Mouse (Mus musculus): ENCODE measurements at regions not wholly inside any gene's neighbourhood (a gene's known extent, or its start where the extent isn't known, plus 50 kb on each side); places are given as distances from the start of the nearest gene placed in this dataset.

DNA sequence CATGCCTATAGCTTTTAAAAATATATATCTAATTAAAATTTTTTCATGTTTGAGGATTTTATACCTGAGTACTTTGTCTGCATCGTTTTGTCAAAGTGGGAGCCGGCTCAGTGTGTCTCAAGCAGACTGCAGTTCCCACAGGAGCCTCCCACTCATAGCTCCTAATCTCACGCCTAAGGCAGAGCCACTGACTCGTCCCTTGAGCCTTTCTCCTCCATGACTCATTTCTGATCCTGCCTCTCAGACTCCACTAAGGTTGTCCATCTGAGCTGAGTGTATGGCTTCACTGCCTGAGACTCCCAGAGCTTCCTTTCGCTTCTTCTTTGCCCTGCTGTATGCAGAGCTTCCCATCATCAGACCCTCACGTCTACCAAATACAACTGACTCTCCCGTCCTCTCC is 98.8 kb downstream of the Efnb2 start:
- H3K36me3 ChIP-seq (replicated peaks; ENCODE audit: low read length) = no peaks in the 10 kb centered on the region
- H3K9me3 ChIP-seq = 0 out of 2 replicates have a peak, but pooled peaks cover under 1% of the 10 kb centered on the region
- no peak overlapping the region for H3K4me3 ChIP-seq (replicated peaks)
- H3K27me3 ChIP-seq (replicated peaks) = peaks cover 2% of the 10 kb centered on the region
- no peaks in the 10 kb centered on the region for H3K4me1 ChIP-seq
- no peak for TF ChIP-seq GATA1 (IDR thresholded peaks at IDR 0.05; ENCODE audit: borderline replicate concordance, low read length)

DNA sequence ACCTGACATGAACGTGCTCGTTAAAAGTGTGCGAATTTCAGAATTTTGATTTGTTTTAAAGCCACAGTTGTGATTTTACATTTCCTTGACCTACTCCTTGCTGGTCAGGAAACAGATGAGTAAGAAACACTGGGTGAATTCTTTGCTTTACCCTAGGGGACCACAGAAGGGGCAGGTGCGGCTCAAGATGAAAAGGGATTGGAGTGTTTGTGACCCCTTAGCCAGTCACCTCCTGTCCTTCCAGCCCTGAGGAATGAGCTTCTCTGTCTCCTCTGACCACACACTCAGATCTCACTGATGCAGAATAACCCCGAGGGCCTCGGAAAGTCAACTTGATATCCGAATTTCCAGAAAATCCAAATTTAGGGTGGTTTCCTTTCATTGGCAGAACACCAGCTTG is 103.0 kb downstream of the Efnb2 start:
- Histone ChIP-seq H3K27me3 (replicated peaks) (peaks cover 2% of the 10 kb centered on the region), H3K36me3 (replicated peaks; ENCODE audit: low read length) (no peaks in the 10 kb centered on the region), H3K4me3 (replicated peaks) (no peak overlapping the region), H3K4me1 (no peaks in the 10 kb centered on the region), H3K9me3 (no peaks in the 10 kb centered on the region)
- no peak for TF ChIP-seq FLI1 (IDR thresholded peaks at IDR 0.05; ENCODE audit: low read length)
- TF ChIP-seq GATA1 (IDR thresholded peaks at IDR 0.05; ENCODE audit: borderline replicate concordance, low read length) = no peak

DNA sequence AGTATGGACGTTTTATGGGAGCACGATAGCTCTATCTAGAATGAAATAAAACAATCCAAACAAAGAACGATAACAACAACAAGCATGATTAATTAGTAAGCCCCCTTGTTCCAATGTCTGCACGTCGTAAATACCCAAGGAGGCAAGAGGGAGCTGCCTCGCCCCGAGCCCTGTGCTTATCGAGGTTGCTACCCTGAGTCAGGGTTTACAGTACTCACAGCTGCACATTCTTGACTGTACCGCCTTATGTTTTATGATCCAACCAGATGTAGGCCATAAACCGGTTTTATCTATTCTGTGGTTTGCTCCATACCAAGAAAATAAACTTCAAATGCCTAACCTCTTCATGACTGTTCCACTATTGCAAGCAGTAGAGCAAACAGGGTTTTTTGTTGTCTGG is 104.9 kb downstream of the Efnb2 start:
- H3K4me1 ChIP-seq = no peaks in the 10 kb centered on the region
- peaks cover 2% of the 10 kb centered on the region for H3K27me3 ChIP-seq (replicated peaks)
- TF ChIP-seq GATA1 (IDR thresholded peaks at IDR 0.05; ENCODE audit: borderline replicate concordance, low read length) = no peak
- no peak for TF ChIP-seq FLI1 (IDR thresholded peaks at IDR 0.05; ENCODE audit: low read length)
- no peaks in the 10 kb centered on the region for H3K36me3 ChIP-seq (replicated peaks; ENCODE audit: low read length)
- H3K9me3 ChIP-seq = no peaks in the 10 kb centered on the region
- H3K4me3 ChIP-seq (replicated peaks) = no peak overlapping the region

DNA sequence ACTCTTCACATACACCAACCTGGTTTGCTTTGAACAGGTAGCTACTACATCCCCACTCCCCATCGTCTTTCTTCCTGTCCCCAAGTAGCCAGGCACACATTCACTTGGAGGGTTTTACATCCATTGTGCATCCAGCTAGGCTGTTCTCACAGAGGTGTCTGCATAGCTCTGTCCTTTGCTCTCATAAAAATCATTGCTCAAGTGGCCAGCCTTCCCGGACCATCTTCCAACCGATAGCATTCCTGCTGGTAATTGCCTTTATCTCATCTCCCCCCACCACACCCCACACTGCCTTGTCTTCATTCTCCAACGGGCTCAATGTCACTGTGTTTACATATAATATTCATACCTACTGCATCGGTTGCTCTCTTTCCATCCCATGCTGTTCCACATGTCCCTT is 106.4 kb downstream of the Efnb2 start:
- H3K4me1 ChIP-seq = no peaks in the 10 kb centered on the region
- TF ChIP-seq FLI1 (IDR thresholded peaks at IDR 0.05; ENCODE audit: low read length) (no peak), GATA1 (IDR thresholded peaks at IDR 0.05; ENCODE audit: borderline replicate concordance, low read length) (no peak)
- no peaks in the 10 kb centered on the region for H3K36me3 ChIP-seq (replicated peaks; ENCODE audit: low read length)
- peaks cover 9% of the 10 kb centered on the region for H3K9me3 ChIP-seq
- no peak overlapping the region for H3K4me3 ChIP-seq (replicated peaks)
- peaks cover 2% of the 10 kb centered on the region for H3K27me3 ChIP-seq (replicated peaks)

DNA sequence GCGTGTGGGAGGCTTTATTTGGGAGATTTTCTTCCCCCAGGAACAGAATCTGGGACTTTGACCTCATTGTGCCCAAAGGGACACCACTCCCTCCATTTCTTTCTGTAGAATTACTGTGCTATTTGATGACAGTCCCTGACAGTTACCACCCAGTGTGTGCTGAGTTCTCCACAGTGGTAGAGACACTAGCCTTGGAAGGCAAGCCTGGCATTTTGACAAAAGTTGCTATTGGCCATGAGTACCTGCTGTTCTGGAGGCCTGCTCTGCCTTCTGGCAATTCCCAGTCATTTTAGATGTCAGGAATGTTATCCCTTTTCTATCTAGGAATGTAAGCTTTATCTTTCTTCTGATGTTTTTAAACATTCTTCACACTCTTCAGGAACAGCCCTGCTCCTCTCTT is 108.3 kb downstream of the Efnb2 start:
- TF ChIP-seq FLI1 (IDR thresholded peaks at IDR 0.05; ENCODE audit: low read length) (no peak), GATA1 (IDR thresholded peaks at IDR 0.05; ENCODE audit: borderline replicate concordance, low read length) (no peak)
- Histone ChIP-seq H3K36me3 (replicated peaks; ENCODE audit: low read length) (no peaks in the 10 kb centered on the region), H3K27me3 (replicated peaks) (no peaks in the 10 kb centered on the region), H3K4me1 (no peaks in the 10 kb centered on the region), H3K9me3 (peaks cover 21% of the 10 kb centered on the region), H3K4me3 (replicated peaks) (no peak overlapping the region)

DNA sequence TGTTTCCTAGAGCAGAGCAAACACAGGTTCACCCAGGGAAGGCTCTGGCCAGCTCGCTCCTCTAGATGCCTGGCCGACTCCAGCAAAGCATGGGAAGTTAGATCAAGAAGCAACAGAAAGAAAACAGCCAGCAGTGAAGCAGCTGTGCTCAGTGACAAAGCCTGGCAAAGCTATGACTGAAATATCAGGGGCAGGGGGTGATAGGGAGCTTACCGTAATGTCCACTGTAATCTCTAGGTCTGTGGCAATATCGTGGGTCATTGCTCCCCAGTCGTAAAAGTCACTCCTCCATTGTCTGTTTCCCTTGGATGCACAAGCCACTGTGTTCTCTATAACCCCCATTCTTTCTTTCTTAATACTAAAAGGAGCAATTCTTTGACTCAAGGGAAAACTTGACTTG is 124.4 kb downstream of the Efnb2 start:
- H3K9me3 ChIP-seq = peaks cover 3% of the 10 kb centered on the region; the same call in 1 of the 2 replicates
- H3K27me3 ChIP-seq (replicated peaks) = no peaks in the 10 kb centered on the region
- no peak overlapping the region for H3K4me3 ChIP-seq (replicated peaks)
- H3K4me1 ChIP-seq = no peaks in the 10 kb centered on the region
- no peak for TF ChIP-seq FLI1 (IDR thresholded peaks at IDR 0.05; ENCODE audit: low read length)
- no peak for TF ChIP-seq GATA1 (IDR thresholded peaks at IDR 0.05; ENCODE audit: borderline replicate concordance, low read length)
- H3K36me3 ChIP-seq (replicated peaks; ENCODE audit: low read length) = no peaks in the 10 kb centered on the region

DNA sequence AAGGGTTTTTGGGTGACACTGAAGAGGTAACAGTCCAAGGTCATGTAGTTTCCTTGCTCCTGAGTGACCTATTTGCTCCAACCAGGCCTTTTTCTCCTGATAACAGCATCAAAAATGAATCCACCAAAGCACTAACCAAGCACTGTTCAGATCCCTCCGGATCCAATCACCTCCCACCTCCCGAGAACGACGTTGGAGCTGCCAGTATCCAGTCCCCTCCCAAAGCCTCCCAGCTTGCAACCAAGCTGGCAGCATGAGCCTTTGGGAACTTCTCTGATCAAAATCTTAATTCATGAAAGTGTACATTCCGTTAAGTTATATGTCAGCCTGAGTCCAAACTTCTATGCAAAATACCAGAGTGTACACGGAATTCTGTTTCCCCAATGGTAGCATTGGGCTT is 126.3 kb downstream of the Efnb2 start:
- Histone ChIP-seq H3K27me3 (replicated peaks) (no peaks in the 10 kb centered on the region), H3K4me3 (replicated peaks) (no peak overlapping the region), H3K9me3 (peaks cover 3% of the 10 kb centered on the region; the same call in 1 of the 2 replicates), H3K4me1 (no peaks in the 10 kb centered on the region), H3K36me3 (replicated peaks; ENCODE audit: low read length) (no peaks in the 10 kb centered on the region)
- TF ChIP-seq GATA1 (IDR thresholded peaks at IDR 0.05; ENCODE audit: borderline replicate concordance, low read length) = no peak
- no peak for TF ChIP-seq FLI1 (IDR thresholded peaks at IDR 0.05; ENCODE audit: low read length)

DNA sequence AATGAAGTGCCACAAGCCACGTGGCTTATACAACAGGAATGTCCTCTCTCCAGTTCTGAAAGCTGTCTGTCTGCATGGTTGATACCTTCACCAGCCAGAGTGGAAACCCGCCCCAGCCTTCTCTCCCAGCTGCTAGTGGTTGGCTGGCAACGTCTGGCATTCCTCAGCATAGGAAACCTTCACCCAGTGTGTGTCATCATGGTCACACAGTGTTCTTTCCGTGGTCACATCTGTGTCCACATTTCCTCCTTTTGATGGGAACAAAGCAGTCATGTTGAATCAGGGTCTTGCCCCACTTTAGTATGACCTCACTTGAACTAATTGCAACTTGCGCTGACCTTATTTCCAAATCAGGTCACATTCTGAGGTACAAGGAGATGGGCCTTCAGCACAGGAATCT is 128.1 kb downstream of the Efnb2 start:
- TF ChIP-seq GATA1 (IDR thresholded peaks at IDR 0.05; ENCODE audit: borderline replicate concordance, low read length) (no peak), FLI1 (IDR thresholded peaks at IDR 0.05; ENCODE audit: low read length) (no peak)
- no peaks in the 10 kb centered on the region for H3K36me3 ChIP-seq (replicated peaks; ENCODE audit: low read length)
- no peaks in the 10 kb centered on the region for H3K9me3 ChIP-seq
- H3K27me3 ChIP-seq (replicated peaks) = no peaks in the 10 kb centered on the region
- no peaks in the 10 kb centered on the region for H3K4me1 ChIP-seq
- no peak overlapping the region for H3K4me3 ChIP-seq (replicated peaks)

DNA sequence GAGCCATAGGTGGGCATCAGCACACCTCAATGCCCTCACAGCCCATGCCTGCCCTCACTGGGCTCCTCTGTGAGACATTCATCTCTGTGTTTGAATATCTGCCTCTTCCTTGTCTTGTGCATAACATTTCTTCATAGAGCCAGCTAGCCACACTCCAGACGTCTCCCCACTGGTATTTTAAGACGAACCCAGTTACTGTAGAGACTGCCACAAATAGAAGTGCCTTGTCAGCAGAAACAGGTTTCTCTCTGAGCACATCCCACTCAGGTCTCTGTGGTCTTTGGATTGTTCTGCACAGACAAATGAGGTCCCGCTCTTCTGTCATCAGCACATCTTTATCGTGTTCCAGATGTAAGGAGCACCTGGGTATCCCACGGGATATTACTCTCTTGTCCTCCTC is 130.5 kb downstream of the Efnb2 start:
- H3K9me3 ChIP-seq = peaks cover 10% of the 10 kb centered on the region
- no peak for TF ChIP-seq FLI1 (IDR thresholded peaks at IDR 0.05; ENCODE audit: low read length)
- no peak for TF ChIP-seq GATA1 (IDR thresholded peaks at IDR 0.05; ENCODE audit: borderline replicate concordance, low read length)
- H3K36me3 ChIP-seq (replicated peaks; ENCODE audit: low read length) = no peaks in the 10 kb centered on the region
- H3K4me3 ChIP-seq (replicated peaks) = no peak overlapping the region
- H3K4me1 ChIP-seq = no peaks in the 10 kb centered on the region
- H3K27me3 ChIP-seq (replicated peaks) = no peaks in the 10 kb centered on the region

DNA sequence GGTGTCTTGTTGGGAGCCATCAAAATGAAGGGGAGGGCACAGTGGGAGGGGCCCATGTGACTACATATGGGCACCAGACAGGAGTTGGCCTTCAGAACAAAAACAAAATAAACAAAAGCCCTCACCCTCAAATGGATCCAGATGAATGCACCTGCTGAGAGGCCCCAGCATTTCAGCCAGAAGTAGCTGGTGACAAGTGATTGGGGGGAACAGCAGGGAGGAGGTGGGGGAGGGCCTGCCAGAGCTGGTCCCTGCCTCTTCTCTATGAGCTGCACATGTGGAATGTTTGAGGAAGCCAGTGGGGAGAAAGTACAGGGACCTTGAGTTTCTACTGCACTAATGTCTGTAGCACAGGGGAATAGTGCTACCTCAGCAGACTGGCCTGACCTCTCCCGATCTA is 139.5 kb downstream of the Efnb2 start:
- Histone ChIP-seq H3K9me3 (peaks cover 32% of the 10 kb centered on the region), H3K36me3 (replicated peaks; ENCODE audit: low read length) (no peaks in the 10 kb centered on the region), H3K4me3 (replicated peaks) (no peak overlapping the region), H3K4me1 (no peaks in the 10 kb centered on the region), H3K27me3 (replicated peaks) (no peaks in the 10 kb centered on the region)
- TF ChIP-seq GATA1 (IDR thresholded peaks at IDR 0.05; ENCODE audit: borderline replicate concordance, low read length) = no peak
- TF ChIP-seq FLI1 (IDR thresholded peaks at IDR 0.05; ENCODE audit: low read length) = no peak

DNA sequence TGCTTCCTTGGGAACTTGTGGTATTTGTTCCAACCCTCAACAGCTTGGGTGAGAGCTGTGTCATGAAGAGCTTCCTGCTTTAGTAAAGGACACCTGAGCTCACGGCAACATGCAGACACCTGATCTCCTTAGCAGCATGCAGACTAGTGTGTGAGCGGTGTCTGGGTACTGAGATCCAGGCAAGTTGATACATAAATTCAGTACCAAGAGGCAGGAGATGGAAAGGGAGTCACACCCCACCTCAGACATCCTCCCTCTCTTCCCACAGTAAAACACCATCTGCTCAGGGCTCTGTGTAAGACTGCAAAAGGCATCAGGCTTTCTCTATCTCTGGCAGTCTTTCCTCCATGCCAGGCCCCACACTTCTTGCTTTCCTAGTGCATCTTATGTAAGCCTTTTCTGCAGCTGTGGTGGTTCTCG is 141.3 kb downstream of the Efnb2 start:
- peaks cover 34% of the 10 kb centered on the region for H3K9me3 ChIP-seq
- TF ChIP-seq GATA1 (IDR thresholded peaks at IDR 0.05; ENCODE audit: borderline replicate concordance, low read length) (no peak), FLI1 (IDR thresholded peaks at IDR 0.05; ENCODE audit: low read length) (no peak)
- H3K4me1 ChIP-seq = no peaks in the 10 kb centered on the region
- H3K4me3 ChIP-seq (replicated peaks) = no peak overlapping the region
- H3K27me3 ChIP-seq (replicated peaks) = no peaks in the 10 kb centered on the region
- no peaks in the 10 kb centered on the region for H3K36me3 ChIP-seq (replicated peaks; ENCODE audit: low read length)
